Mouse (Mus musculus): ENCODE results near the gene Hyal1. TPM values are rescaled to one million over a fixed set of nuclear protein-coding genes. Genes with fewer than 3 reads are reported as not detected.

The Hyal1 gene
- total and polyA plus RNA-seq, 3 experiments, result 0.40 to 0.59 TPM; not detected in 1

GRCm38 (mm10) chr9:107541474-107542351 lies 35.0 kb upstream of the Hyal1 start, which contains the start of the genes Cyb561d2 and Nprl2:
Gene Cyb561d2 (minus strand): TSS chr9:107542193.
Gene Nprl2 (plus strand): TSS chr9:107542226.
- Histone ChIP-seq H3K9ac (ENCODE audit: insufficient read depth, low read depth) (peak within 1 kb of the TSS; percentile 77), H3K36me3 (replicated peaks in 1 of 2; ENCODE audit: control insufficient read depth in 1 of 2, insufficient read depth in 1 of 2, low read length in 1 of 2) (peaks cover 48 to 64% of the 10 kb centered on the region in 2 experiments), H3K27me3 (replicated peaks) (no peaks in the 10 kb centered on the region), H3K27ac (ENCODE audit: insufficient read depth, low read depth) (peak within 1 kb of the TSS; percentile 14; the same call in 1 of the 2 replicates), H3K4me2 (ENCODE audit: insufficient read depth, low read depth, poor library complexity, severe bottlenecking) (peak within 1 kb of the TSS; percentile 95), H3K4me1 (ENCODE audit: control insufficient read depth in 1 of 2, insufficient read depth in 2 of 2) (peaks cover 6 to 40% of the 10 kb centered on the region in 2 experiments; a peak in 3 of 4 replicates), H3K9me3 (replicated peaks; ENCODE audit: low read length) (no peaks in the 10 kb centered on the region), H3K4me3 (replicated peaks in 1 of 3; ENCODE audit: low read depth in 2 of 3, low read length in 2 of 3, poor library complexity in 1 of 3) (peak within 1 kb of the TSS; percentile 63 to 76 (median 70)), H3K79me2 (replicated peaks; ENCODE audit: control insufficient read depth, extremely low read depth, insufficient read depth, poor library complexity, severe bottlenecking) (peaks cover 8% of the 10 kb centered on the region)
- no peak for TF ChIP-seq JUN (IDR thresholded peaks at IDR 0.05; ENCODE audit: insufficient read depth, low read depth, low read length)
- TF ChIP-seq TCF12 (IDR thresholded peaks at IDR 0.05; ENCODE audit: low read depth, low read length), result peak; percentile 59; the same call in 1 of the 2 replicates
- peak; percentile 59; the same call in 1 of the 2 replicates for TF ChIP-seq NELFE (IDR thresholded peaks at IDR 0.05; ENCODE audit: low read depth, low read length)
- peak; percentile 83 for TF ChIP-seq MXI1 (IDR thresholded peaks at IDR 0.05; ENCODE audit: low read depth, low read length)
- TF ChIP-seq ELF1 (IDR thresholded peaks at IDR 0.05; ENCODE audit: low read depth, low read length), result peak; percentile 97
- 0 out of 2 replicates have a peak, but pooled peaks have one; percentile 65 for TF ChIP-seq MYC (IDR thresholded peaks at IDR 0.05; ENCODE audit: low read depth, low read length)
- no peak for TF ChIP-seq BHLHE40 (IDR thresholded peaks at IDR 0.05; ENCODE audit: low read depth, low read length)
- TF ChIP-seq ZMIZ1 (IDR thresholded peaks at IDR 0.05; ENCODE audit: low read depth, low read length), result no peak; the same call in 1 of the 2 replicates
- TF ChIP-seq MEF2A (IDR thresholded peaks at IDR 0.05; ENCODE audit: borderline replicate concordance, low read depth, low read length), result 0 out of 2 replicates have a peak, but pooled peaks have one; percentile 30
- TF ChIP-seq KAT2A (IDR thresholded peaks at IDR 0.05; ENCODE audit: insufficient replicate concordance, low read length), result peak; percentile 100
- TF ChIP-seq HCFC1 (IDR thresholded peaks at IDR 0.05; ENCODE audit: low read depth, low read length), result peak; percentile 100
- TF ChIP-seq SIN3A (IDR thresholded peaks at IDR 0.05; ENCODE audit: low read length), result peak; percentile 91
- TF ChIP-seq POLR2A (IDR thresholded peaks at IDR 0.05; ENCODE audit: low read depth, low read length), result peak; percentile 76
- peak; percentile 85; the same call in 1 of the 2 replicates for TF ChIP-seq GABPA (IDR thresholded peaks at IDR 0.05; ENCODE audit: insufficient replicate concordance, low read depth, low read length)
- TF ChIP-seq UBTF (IDR thresholded peaks at IDR 0.05; ENCODE audit: low read depth, low read length), result no peak
- no peak for TF ChIP-seq RAD21 (IDR thresholded peaks at IDR 0.05; ENCODE audit: low read depth, low read length)
- TF ChIP-seq NRF1 (IDR thresholded peaks at IDR 0.05; ENCODE audit: low read depth, low read length), result peak; percentile 92
- no peak for TF ChIP-seq MAX (IDR thresholded peaks at IDR 0.05; ENCODE audit: low read length)
- peak; percentile 86 for TF ChIP-seq CHD2 (IDR thresholded peaks at IDR 0.05; ENCODE audit: low read length)
- peak; percentile 94 for DNase-seq (ENCODE audit: extremely low read depth)
- in situ Hi-C loops (cut with MboI; ENCODE audit: low pct_ligation_motif_present, low pct_unique_long_range_greater_than_20kb, low sequenced_read_pairs) (no loop called here), dilution Hi-C loops (cut with MboI; ENCODE audit: extremely low pct_ligation_motif_present, extremely low pct_unique_long_range_greater_than_20kb, low sequenced_read_pairs) (no loop called here)
